Mouse (Mus musculus) myocyte (in vitro differentiated cells): ENCODE data around the gene Tbl1x. TPM values are rescaled to one million over a fixed set of nuclear protein-coding genes. Genes with fewer than 3 reads are reported as not detected.
A peak's percentile ranks its signal among the peaks of the same experiment; 100 is the strongest.

Experiments
- H3K27me3 ChIP-seq: one replicate; pipeline ENCODE4 v1.6.1; 2011; ENCODE audit not compliant: control insufficient read depth, insufficient read depth, insufficient read length
- H3K36me3 ChIP-seq: one replicate; pipeline ENCODE4 v1.6.1; 2011; ENCODE audit not compliant: control insufficient read depth, insufficient read depth
- H3K4me2 ChIP-seq: one replicate; pipeline ENCODE4 v1.6.1; 2011; ENCODE audit warnings: low read depth, control low read depth
- H3K4me3 ChIP-seq: one replicate; pipeline ENCODE4 v1.5.1; 2011; ENCODE audit warnings: mild to moderate bottlenecking, control low read depth, moderate library complexity
- H3K79me2 ChIP-seq: one replicate; pipeline ENCODE4 v1.6.1; 2011; ENCODE audit not compliant: control insufficient read depth, insufficient read depth
- H3ac ChIP-seq: one replicate; pipeline ENCODE4 v1.6.1; 2011; ENCODE audit not compliant: control insufficient read depth, insufficient read length
- CEBPB ChIP-seq: IDR thresholded peaks from 2 replicates; pipeline ENCODE4 v1.6.1; 2011; ENCODE audit warnings: mild to moderate bottlenecking, moderate library complexity; ENCODE audit not compliant: poor library complexity, insufficient read depth, severe bottlenecking
- E2F4 ChIP-seq: IDR thresholded peaks from one replicate; pipeline ENCODE4 v1.6.1; 2011; ENCODE audit warnings: mild to moderate bottlenecking, control low read depth, moderate library complexity; ENCODE audit not compliant: insufficient read depth
- MAX ChIP-seq: IDR thresholded peaks from one replicate; pipeline ENCODE4 v1.6.1; 2011; ENCODE audit warnings: low read depth, mild to moderate bottlenecking, control low read depth
- MYOD1 ChIP-seq, 3 experiments: IDR thresholded peaks; one replicate each; pipeline ENCODE4 v1.6.1; 2011; ENCODE audit warnings: control low read depth in 2 of 3, low read depth in 2 of 3, mild to moderate bottlenecking in 2 of 3, moderate library complexity in 1 of 3; ENCODE audit not compliant: insufficient read length in 2 of 3, control insufficient read depth in 1 of 3
- MYOG ChIP-seq, 3 experiments: IDR thresholded peaks; one replicate each; pipeline ENCODE4 v1.6.1; 2011; ENCODE audit warnings: control low read depth in 2 of 3, low read depth in 2 of 3, mild to moderate bottlenecking in 2 of 3; ENCODE audit not compliant: insufficient read length in 2 of 3, control insufficient read depth in 1 of 3, insufficient read depth in 1 of 3
- POLR2A ChIP-seq: IDR thresholded peaks from one replicate; pipeline ENCODE4 v1.6.1; 2011; ENCODE audit warnings: low read depth, mild to moderate bottlenecking, control low read depth, moderate library complexity; ENCODE audit not compliant: insufficient read length
- POLR2AphosphoS2 ChIP-seq: IDR thresholded peaks from one replicate; pipeline ENCODE4 v1.6.1; 2011; ENCODE audit warnings: low read depth, control low read depth; ENCODE audit not compliant: insufficient read length
- REST ChIP-seq: IDR thresholded peaks from one replicate; pipeline ENCODE4 v1.6.1; 2011; ENCODE audit warnings: mild to moderate bottlenecking, control low read depth, moderate library complexity; ENCODE audit not compliant: insufficient read depth, insufficient read length
- SRF ChIP-seq: IDR thresholded peaks from one replicate; pipeline ENCODE4 v1.6.1; 2011; ENCODE audit warnings: low read depth; ENCODE audit not compliant: control insufficient read depth, insufficient read length
- TCF12 ChIP-seq: IDR thresholded peaks from one replicate; pipeline ENCODE4 v1.6.1; 2011; ENCODE audit warnings: mild to moderate bottlenecking, control low read depth; ENCODE audit not compliant: poor library complexity, insufficient read depth, severe bottlenecking
- TCF3 ChIP-seq: IDR thresholded peaks from one replicate; pipeline ENCODE4 v1.6.1; 2011; ENCODE audit warnings: low read depth, control low read depth; ENCODE audit not compliant: insufficient read length
- USF1 ChIP-seq: IDR thresholded peaks from one replicate; pipeline ENCODE4 v1.6.1; 2011; ENCODE audit warnings: low read depth, mild to moderate bottlenecking, control low read depth, moderate library complexity
- polyA plus RNA-seq: library from polyadenylated mRNA; unstranded; fragments of >200 nt; fragmentation: generic; extraction: Trizol; gene quantifications from one replicate; pipeline ENCODE4 v1.2.1, GENCODE M21; 2012; ENCODE audit warnings: missing spikeins

Gene Tbl1x
- polyA plus RNA-seq, 1 experiment, result 31.6 TPM

GRCm38 (mm10) chrX:77566739-77567138, 55.9 kb downstream of the Tbl1x start:
- no peak for TF ChIP-seq CEBPB
- TF ChIP-seq POLR2A, result no peak
- TF ChIP-seq TCF12, result no peak
- no peak for TF ChIP-seq TCF3
- TF ChIP-seq E2F4, result no peak
- no peak for TF ChIP-seq MAX
- no peak for TF ChIP-seq MYOG (IDR thresholded peaks at IDR 0.05; ENCODE audit: control insufficient read depth in 1 of 3, insufficient read depth in 1 of 3, insufficient read length in 2 of 3, low read depth in 2 of 3)
- no peak for TF ChIP-seq SRF
- TF ChIP-seq USF1, result no peak
- TF ChIP-seq MYOD1 (IDR thresholded peaks at IDR 0.05; ENCODE audit: control insufficient read depth in 1 of 3, insufficient read length in 2 of 3, low read depth in 2 of 3), result no peak
- TF ChIP-seq POLR2AphosphoS2, result no peak
- TF ChIP-seq REST, result no peak
- Histone ChIP-seq H3K27me3 (no peaks in the 10 kb centered on the region), H3K4me3 (no peak overlapping the region), H3K79me2 (peaks cover 99% of the 10 kb centered on the region), H3K4me2 (no peak overlapping the region), H3K36me3 (no peaks in the 10 kb centered on the region), H3ac (no peak overlapping the region)

GRCm38 (mm10) chrX:77568013-77568412, 57.2 kb downstream of the Tbl1x start:
- TF ChIP-seq MYOD1 (IDR thresholded peaks at IDR 0.05; ENCODE audit: control insufficient read depth in 1 of 3, insufficient read length in 2 of 3, low read depth in 2 of 3) (no peak), REST (no peak), TCF12 (no peak), E2F4 (no peak), USF1 (no peak), TCF3 (no peak), MYOG (IDR thresholded peaks at IDR 0.05; ENCODE audit: control insufficient read depth in 1 of 3, insufficient read depth in 1 of 3, insufficient read length in 2 of 3, low read depth in 2 of 3) (no peak), POLR2AphosphoS2 (no peak), SRF (no peak), CEBPB (no peak), MAX (no peak), POLR2A (no peak)
- Histone ChIP-seq H3K4me3 (no peak overlapping the region), H3K79me2 (peaks cover 100% of the 10 kb centered on the region), H3K36me3 (no peaks in the 10 kb centered on the region), H3K4me2 (no peak overlapping the region), H3K27me3 (no peaks in the 10 kb centered on the region), H3ac (no peak overlapping the region)

DNA sequence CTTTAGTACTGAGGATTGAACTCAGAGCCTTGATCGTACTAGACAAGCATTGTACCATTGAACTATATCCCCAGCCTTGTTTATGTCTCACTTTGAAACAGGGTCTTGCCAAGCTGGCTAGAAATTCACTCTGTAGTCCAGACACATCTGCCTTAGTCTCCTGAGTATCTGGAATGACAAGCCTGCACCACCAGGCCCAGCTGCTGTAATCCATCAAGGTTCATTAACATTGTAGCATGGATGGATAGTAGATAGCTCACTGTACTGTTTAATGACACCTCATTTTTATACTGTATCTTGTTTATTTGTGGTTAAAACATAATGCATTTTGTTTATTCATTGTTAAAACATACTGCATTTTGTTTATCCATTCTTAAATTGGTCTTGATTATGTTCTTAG, 62.9 kb downstream of the Tbl1x start:
- Histone ChIP-seq H3K79me2 (peaks cover 97% of the 10 kb centered on the region), H3K4me2 (no peak overlapping the region), H3ac (no peak overlapping the region), H3K4me3 (no peak overlapping the region), H3K27me3 (no peaks in the 10 kb centered on the region), H3K36me3 (no peaks in the 10 kb centered on the region)
- TF ChIP-seq USF1, result no peak
- peak in 2 of 3 experiments; percentile 65 to 67 for TF ChIP-seq MYOD1 (IDR thresholded peaks at IDR 0.05; ENCODE audit: control insufficient read depth in 1 of 3, insufficient read length in 2 of 3, low read depth in 2 of 3)

- H3K36me3 ChIP-seq, result no peaks in the 10 kb centered on the region
Observed at GRCm38 (mm10) chrX:77577108-77577507, 66.3 kb downstream of the Tbl1x start.

DNA sequence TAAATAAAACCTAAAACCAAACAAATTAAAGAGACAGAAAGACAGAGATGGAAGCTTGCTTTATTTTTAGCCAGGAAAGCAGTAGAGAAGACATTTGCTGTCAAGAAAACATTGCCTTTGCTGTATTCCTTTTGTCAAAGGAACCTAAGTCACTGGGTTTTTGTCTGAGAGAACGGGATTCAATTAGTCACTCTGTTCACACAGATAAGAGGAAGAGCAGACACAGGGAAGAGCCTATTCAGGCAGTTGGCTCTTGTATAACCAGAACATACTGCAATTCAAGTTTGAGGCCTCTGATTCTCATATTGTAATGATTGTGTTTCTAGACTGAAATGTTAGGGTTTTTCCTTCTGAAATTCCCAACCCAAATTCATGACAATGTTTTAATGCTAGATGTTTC, 67.4 kb downstream of the Tbl1x start:
- no peak overlapping the region for H3K4me2 ChIP-seq
- H3K4me3 ChIP-seq, result no peak overlapping the region
- TF ChIP-seq E2F4 (no peak), POLR2A (no peak), CEBPB (no peak), MYOG (IDR thresholded peaks at IDR 0.05; ENCODE audit: control insufficient read depth in 1 of 3, insufficient read depth in 1 of 3, insufficient read length in 2 of 3, low read depth in 2 of 3) (no peak), REST (no peak), TCF12 (no peak)
- H3K79me2 ChIP-seq, result peaks cover 93% of the 10 kb centered on the region
- no peaks in the 10 kb centered on the region for H3K36me3 ChIP-seq
- no peak overlapping the region for H3ac ChIP-seq
- H3K27me3 ChIP-seq, result no peaks in the 10 kb centered on the region

More at GRCm38 (mm10) chrX:77577108-77577507, 66.3 kb downstream of the Tbl1x start:
- no peaks in the 10 kb centered on the region for H3K27me3 ChIP-seq
- H3K4me3 ChIP-seq, result no peak overlapping the region
- peaks cover 94% of the 10 kb centered on the region for H3K79me2 ChIP-seq
- no peak overlapping the region for H3ac ChIP-seq
- no peak for TF ChIP-seq SRF
- TF ChIP-seq MAX, result no peak
- TF ChIP-seq MYOG (IDR thresholded peaks at IDR 0.05; ENCODE audit: control insufficient read depth in 1 of 3, insufficient read depth in 1 of 3, insufficient read length in 2 of 3, low read depth in 2 of 3), result no peak
- no peak overlapping the region for H3K4me2 ChIP-seq
